Mouse (Mus musculus) CH12.LX (cell line): ENCODE measurements around the gene Rpl6.

Source experiments
- CTCF ChIP-seq, 2 experiments: IDR thresholded peaks in 1 of 2; conservative IDR thresholded peaks in 1 of 2; 2 replicates each; pipeline ENCODE4 v1.5.1; 2011 to 2012; ENCODE audit warnings: low read depth in 2 of 2, low read length in 2 of 2, improper control_type of control experiment in 1 of 2, inconsistent platforms in 1 of 2, mild to moderate bottlenecking in 1 of 2, moderate library complexity in 1 of 2
- E2F4 ChIP-seq: IDR thresholded peaks from 2 replicates; pipeline ENCODE4 v1.6.1; 2011; ENCODE audit warnings: low read depth, low read length, improper control_type of control experiment; ENCODE audit not compliant: insufficient replicate concordance
- JUN ChIP-seq: IDR thresholded peaks from 2 replicates; pipeline ENCODE4 v1.6.1; 2011; ENCODE audit warnings: low read depth, mild to moderate bottlenecking, low read length, improper control_type of control experiment, moderate library complexity; ENCODE audit not compliant: insufficient read depth
- MAX ChIP-seq: IDR thresholded peaks from 2 replicates; pipeline ENCODE4 v1.6.1; 2011; ENCODE audit warnings: low read length, improper control_type of control experiment
- MAZ ChIP-seq: IDR thresholded peaks from 2 replicates; pipeline ENCODE4 v1.6.1; 2012; ENCODE audit warnings: low read depth, mild to moderate bottlenecking, inconsistent platforms, low read length, improper control_type of control experiment, moderate library complexity
- NELFE ChIP-seq: IDR thresholded peaks from 2 replicates; pipeline ENCODE4 v1.6.1; 2011; ENCODE audit warnings: low read depth, low read length, improper control_type of control experiment
- PAX5 ChIP-seq: IDR thresholded peaks from 2 replicates; pipeline ENCODE4 v1.6.1; 2012; ENCODE audit warnings: low read length, inconsistent platforms, mixed read lengths
- POLR2A ChIP-seq: IDR thresholded peaks from 2 replicates; pipeline ENCODE4 v1.6.1; 2011; ENCODE audit warnings: low read depth, mild to moderate bottlenecking, improper control_type of control experiment, low read length
- USF1 ChIP-seq: IDR thresholded peaks from 2 replicates; pipeline ENCODE4 v1.6.1; 2014; ENCODE audit warnings: low read depth, mild to moderate bottlenecking, inconsistent platforms, low read length, improper control_type of control experiment
- ZC3H11A ChIP-seq: IDR thresholded peaks from 2 replicates; pipeline ENCODE4 v1.6.1; 2012; ENCODE audit warnings: low read depth, mild to moderate bottlenecking, inconsistent platforms, low read length, improper control_type of control experiment
- ZKSCAN1 ChIP-seq: IDR thresholded peaks from 2 replicates; pipeline ENCODE4 v1.6.1; 2012; ENCODE audit warnings: low read depth, inconsistent platforms, low read length, improper control_type of control experiment, borderline replicate concordance

- TF ChIP-seq E2F4 (no peak), ZC3H11A (no peak), CTCF (conservative IDR thresholded peaks at IDR 0.05 in 1 of 2, IDR thresholded peaks at IDR 0.05 in 1 of 2; ENCODE audit: low read depth in 2 of 2, low read length in 2 of 2) (no peak), JUN (no peak), MAZ (no peak), POLR2A (no peak), ZKSCAN1 (no peak), MAX (no peak), NELFE (no peak), USF1 (no peak), PAX5 (no peak)
These were observed 20.6 kb downstream of the Rpl6 start for GRCm38 (mm10) chr5:121224856-121225255.
